Mouse (Mus musculus) embryonic fibroblast, embryonic 13.5 days (primary cell): ENCODE data around the gene P4ha1.

Source experiments
- CTCF ChIP-seq: IDR thresholded peaks from 2 replicates; pipeline ENCODE4 v1.5.1; 2011; ENCODE audit warnings: mild to moderate bottlenecking, control low read depth, low read length, moderate library complexity, borderline replicate concordance; ENCODE audit not compliant: insufficient read depth
- POLR2A ChIP-seq: IDR thresholded peaks from 2 replicates; pipeline ENCODE4 v1.6.1; 2011; ENCODE audit warnings: low read depth, mild to moderate bottlenecking, control low read depth, low read length, moderate library complexity

GRCm38 (mm10) chr10:59277116-59277515, 46.0 kb upstream of the P4ha1 start:
- TF ChIP-seq CTCF (no peak), POLR2A (no peak)
